Mouse (Mus musculus) stomach, postnatal 0 days (tissue): ENCODE results near the gene Sall2. TPM values are rescaled to one million over a fixed set of nuclear protein-coding genes. Genes with fewer than 3 reads are reported as not detected.

Experiments
- ATAC-seq: fragments of 200-750 bp; cut with Nextera tagmentation; 2 replicates; pipeline ENCODE4 v1.8.0; 2017; ENCODE audit not compliant: low FRiP score, low TSS enrichment
- DNase-seq: peaks from one replicate; pipeline ENCODE4 v3.0.0-alpha.2; 2016; ENCODE audit warnings: low spot score
- H3K27ac ChIP-seq: fragments of 300-500 bp; sonication (generic); replicated peaks from 2 replicates; pipeline ENCODE4 v1.5.1; 2014; ENCODE audit warnings: mild to moderate bottlenecking, control low read depth
- H3K27me3 ChIP-seq: fragments of 300-500 bp; sonication (generic); 2 replicates; pipeline ENCODE4 v1.6.1; 2014; ENCODE audit warnings: low read length; ENCODE audit not compliant: control insufficient read depth, insufficient read depth
- H3K36me3 ChIP-seq: fragments of 300-500 bp; sonication (generic); 2 replicates; pipeline ENCODE4 v1.6.1; 2014; ENCODE audit warnings: low read length, mixed read lengths; ENCODE audit not compliant: control insufficient read depth, insufficient read depth
- H3K4me1 ChIP-seq: fragments of 300-500 bp; sonication (generic); replicated peaks from 2 replicates; pipeline ENCODE4 v1.6.1; 2014; ENCODE audit warnings: antibody characterized with exemption; ENCODE audit not compliant: control insufficient read depth, insufficient read depth
- H3K4me2 ChIP-seq: fragments of 300-500 bp; sonication (generic); replicated peaks from 2 replicates; pipeline ENCODE4 v1.6.1; 2014; ENCODE audit warnings: low read depth, mild to moderate bottlenecking, control low read depth, moderate library complexity
- H3K4me3 ChIP-seq: fragments of 300-500 bp; sonication (generic); 2 replicates; pipeline ENCODE4 v1.5.1; 2014; ENCODE audit warnings: low read depth, low read length, control low read depth
- H3K9ac ChIP-seq: fragments of 300-500 bp; sonication (generic); 2 replicates; pipeline ENCODE4 v1.6.1; 2014; ENCODE audit warnings: mild to moderate bottlenecking, low read length, control low read depth, mixed read lengths
- H3K9me3 ChIP-seq: fragments of 300-500 bp; sonication (generic); 2 replicates; pipeline ENCODE4 v1.6.1; 2016; ENCODE audit warnings: low read length; ENCODE audit not compliant: control insufficient read depth
- CTCF ChIP-seq: IDR thresholded peaks from 2 replicates; pipeline ENCODE4 v1.5.1; 2016; ENCODE audit warnings: antibody characterized with exemption, low read depth, mild to moderate bottlenecking, moderate library complexity
- EP300 ChIP-seq: optimal IDR thresholded peaks from 2 replicates; pipeline ENCODE3; 2016; ENCODE audit warnings: antibody characterized with exemption
- WGBS: fragments of 180-500 bp; shearing (Covaris S2); extraction: QIAGEN DNeasy Blood & Tissue Kit; methylation state at CpG from one replicate; pipeline ENCODE4 v1.1.7; 2014; 5-methylcytosine and 5-hydroxymethylcytosine counted together
- polyA plus RNA-seq: library from polyadenylated mRNA; unstranded; fragments of >200 nt; fragmentation: Nextera tagmentation; extraction: Ambion mirVana; gene quantifications from 2 replicates; pipeline ENCODE4 v1.2.1, GENCODE M21; 2015

The Sall2 gene
- polyA plus RNA-seq, 1 experiment from 2014 or later: 2.1 TPM

GRCm38 (mm10) chr14:52316441-52317225, 11.9 kb downstream of the Sall2 start:
- DNase-seq: no peak
- peak overlapping the region; percentile 73 for H3K4me2 ChIP-seq
- peak; percentile 56 for ATAC-seq
- no peaks in the 10 kb centered on the region for H3K36me3 ChIP-seq
- peak overlapping the region; percentile 66 for H3K4me3 ChIP-seq
- peak overlapping the region; percentile 77 for H3K9ac ChIP-seq
- WGBS: 14% methylated on average over 16 of the region's 16 CpGs
- no peaks in the 10 kb centered on the region for H3K9me3 ChIP-seq
- H3K27me3 ChIP-seq: no peaks in the 10 kb centered on the region
- H3K4me1 ChIP-seq: 0 out of 2 replicates have a peak, but pooled peaks cover 3% of the 10 kb centered on the region
- TF ChIP-seq CTCF: no peak
- no peak for TF ChIP-seq EP300
- H3K27ac ChIP-seq: 0 out of 2 replicates have a peak overlapping the region, but pooled peaks have one; percentile 35

GRCm38 (mm10) chr14:52315792-52316440, 12.6 kb downstream of the Sall2 start:
- DNase-seq: peak; percentile 59
- peak; percentile 75 for ATAC-seq
- H3K9ac ChIP-seq: peak overlapping the region; percentile 77
- no peaks in the 10 kb centered on the region for H3K9me3 ChIP-seq
- TF ChIP-seq EP300 (no peak), CTCF (no peak)
- peak overlapping the region; percentile 66 for H3K4me3 ChIP-seq
- peak overlapping the region; percentile 67 for H3K27ac ChIP-seq
- H3K27me3 ChIP-seq: no peaks in the 10 kb centered on the region
- H3K4me1 ChIP-seq: 0 out of 2 replicates have a peak, but pooled peaks cover 3% of the 10 kb centered on the region
- H3K4me2 ChIP-seq: peak overlapping the region; percentile 73
- WGBS: under 1% methylated on average over 33 of the region's 41 CpGs
- H3K36me3 ChIP-seq: no peaks in the 10 kb centered on the region

DNA sequence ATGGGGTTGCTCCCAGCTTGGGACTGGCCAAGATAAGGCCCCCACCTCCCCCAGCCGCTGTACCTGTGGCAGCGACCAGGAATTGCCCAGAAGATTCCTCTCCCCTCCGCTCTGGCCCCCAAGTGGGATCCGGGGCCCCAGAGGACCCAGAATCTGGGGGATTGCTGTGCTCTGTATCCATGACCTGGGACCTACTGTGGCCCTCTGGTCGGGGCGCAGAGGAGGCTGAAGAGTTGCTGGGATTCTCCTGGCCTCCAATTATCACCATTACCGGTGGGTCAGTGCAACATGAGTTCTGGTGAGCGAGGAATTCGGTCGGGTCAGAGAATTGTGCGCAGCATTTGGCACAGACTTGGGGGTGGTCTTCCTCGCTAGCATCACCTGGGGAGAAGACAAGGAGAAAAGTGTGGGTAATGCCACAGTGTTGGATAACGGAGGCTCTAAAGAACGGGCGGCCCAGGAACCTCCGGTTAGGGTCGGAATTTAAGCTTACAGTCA, 13.2 kb downstream of the Sall2 start:
- WGBS: 9% methylated on average over 17 of the region's 17 CpGs
- Histone ChIP-seq H3K4me2 (peak overlapping the region; percentile 73), H3K9me3 (no peaks in the 10 kb centered on the region), H3K27ac (no peak overlapping the region; the same call in 1 of the 2 replicates), H3K36me3 (no peaks in the 10 kb centered on the region), H3K9ac (peak overlapping the region; percentile 77), H3K4me3 (peak overlapping the region; percentile 66), H3K27me3 (no peaks in the 10 kb centered on the region), H3K4me1 (0 out of 2 replicates have a peak, but pooled peaks cover 3% of the 10 kb centered on the region)
- DNase-seq (no peak), ATAC-seq (no peak)
- TF ChIP-seq CTCF: no peak
- no peak for TF ChIP-seq EP300

GRCm38 (mm10) chr14:52314808-52315150, 13.8 kb downstream of the Sall2 start:
- no peak for DNase-seq
- Histone ChIP-seq H3K27me3 (no peaks in the 10 kb centered on the region), H3K9me3 (no peaks in the 10 kb centered on the region), H3K27ac (no peak overlapping the region), H3K9ac (peak overlapping the region; percentile 77; the same call in 1 of the 2 replicates), H3K4me2 (no peak overlapping the region; the same call in 1 of the 2 replicates), H3K4me3 (no peak overlapping the region), H3K36me3 (no peaks in the 10 kb centered on the region), H3K4me1 (0 out of 2 replicates have a peak, but pooled peaks cover 3% of the 10 kb centered on the region)
- TF ChIP-seq CTCF (no peak), EP300 (no peak)
- whole genome bisulfite sequencing: 52% methylated on average over 8 of the region's 8 CpGs
- ATAC-seq: no peak; the same call in 1 of the 2 replicates

- no peak overlapping the region for H3K9ac ChIP-seq
- TF ChIP-seq CTCF: no peak
- TF ChIP-seq EP300: no peak
- no peak for DNase-seq
- ATAC-seq: no peak
- 85% methylated on average over 26 of the region's 26 CpGs for WGBS
- H3K4me1 ChIP-seq: 0 out of 2 replicates have a peak, but pooled peaks cover 3% of the 10 kb centered on the region
- H3K27ac ChIP-seq: no peak overlapping the region
- H3K36me3 ChIP-seq: no peaks in the 10 kb centered on the region
- no peak overlapping the region for H3K4me2 ChIP-seq
- H3K4me3 ChIP-seq: no peak overlapping the region
- no peaks in the 10 kb centered on the region for H3K9me3 ChIP-seq
- no peaks in the 10 kb centered on the region for H3K27me3 ChIP-seq
Measured at GRCm38 (mm10) chr14:52313931-52314807, 14.4 kb downstream of the Sall2 start.
